Mouse (Mus musculus) heart, adult 2 months (tissue): Measurements from ENCODE around the gene Oasl1.

ENCODE experiments used
- CTCF ChIP-seq: fragments of 200-600 bp; IDR thresholded peaks from 2 replicates; pipeline ENCODE4 v1.8.1; 2022; ENCODE audit warnings: antibody characterized with exemption, mild to moderate bottlenecking, moderate library complexity
- EP300 ChIP-seq: fragments of 200-500 bp; IDR thresholded peaks from 2 replicates; pipeline ENCODE4 v1.6.1; 2011; ENCODE audit warnings: low read depth, low read length, control low read depth; ENCODE audit not compliant: insufficient read depth
- POLR2A ChIP-seq: fragments of 200-500 bp; IDR thresholded peaks from 2 replicates; pipeline ENCODE4 v1.6.1; 2011; ENCODE audit warnings: mild to moderate bottlenecking, low read depth, low read length, control low read depth; ENCODE audit not compliant: insufficient read depth

GRCm38 (mm10) chr5:114980122-114980748, 57.2 kb downstream of the Oasl1 start:
- no peak for TF ChIP-seq CTCF
- TF ChIP-seq POLR2A, result no peak
- TF ChIP-seq EP300, result 0 out of 2 replicates have a peak, but pooled peaks have one; percentile 1
